Mouse (Mus musculus) intestine, embryonic 14.5 days (tissue): ENCODE data around the gene Pnmt. TPM values are rescaled to one million over a fixed set of nuclear protein-coding genes. Genes with fewer than 3 reads are reported as not detected.

ENCODE experiments used
- ATAC-seq: fragments of 200-750 bp; cut with Nextera tagmentation; replicated peaks from 2 replicates; pipeline ENCODE4 v1.8.0; 2017; ENCODE audit warnings: low read depth, moderate number of reproducible peaks, moderate TSS enrichment, moderate library complexity; ENCODE audit not compliant: low FRiP score, low TSS enrichment
- DNase-seq: peaks from one replicate; pipeline ENCODE4 v3.0.0-alpha.2; 2018; ENCODE audit warnings: low spot score
- H3K27ac ChIP-seq: fragments of 300-500 bp; sonication (generic); 2 replicates; pipeline ENCODE4 v1.5.1; 2014; ENCODE audit warnings: low read depth, mild to moderate bottlenecking, control low read depth
- H3K27me3 ChIP-seq: fragments of 300-500 bp; sonication (generic); replicated peaks from 2 replicates; pipeline ENCODE4 v1.6.1; 2014; ENCODE audit warnings: low read length, control low read depth; ENCODE audit not compliant: control insufficient read depth, insufficient read depth
- H3K36me3 ChIP-seq: fragments of 300-500 bp; sonication (generic); 2 replicates; pipeline ENCODE4 v1.6.1; 2014; ENCODE audit warnings: low read length, control low read depth; ENCODE audit not compliant: control insufficient read depth, insufficient read depth
- H3K4me1 ChIP-seq: fragments of 300-500 bp; sonication (generic); replicated peaks from 2 replicates; pipeline ENCODE4 v1.6.1; 2014; ENCODE audit warnings: low read length, control low read depth, mixed read lengths; ENCODE audit not compliant: control insufficient read depth, insufficient read depth
- H3K4me2 ChIP-seq: fragments of 300-500 bp; sonication (generic); 2 replicates; pipeline ENCODE4 v1.6.1; 2014; ENCODE audit warnings: low read length
- H3K4me3 ChIP-seq: fragments of 300-500 bp; sonication (generic); 2 replicates; pipeline ENCODE4 v1.5.1; 2014; ENCODE audit warnings: low read depth, low read length, control low read depth, mixed read lengths
- H3K9ac ChIP-seq: fragments of 300-500 bp; sonication (generic); 2 replicates; pipeline ENCODE4 v1.6.1; 2014; ENCODE audit warnings: mild to moderate bottlenecking, low read length
- H3K9me3 ChIP-seq: fragments of 300-500 bp; sonication (generic); 2 replicates; pipeline ENCODE4 v1.6.1; 2016; ENCODE audit warnings: low read length, control low read depth; ENCODE audit not compliant: control insufficient read depth
- WGBS: fragments of 180-500 bp; shearing (Covaris S2); extraction: QIAGEN DNeasy Blood & Tissue Kit; methylation state at CpG from one replicate; pipeline ENCODE4 v1.1.7; 2014; 5-methylcytosine and 5-hydroxymethylcytosine counted together
- polyA plus RNA-seq: library from polyadenylated mRNA; unstranded; fragments of >200 nt; fragmentation: Nextera tagmentation; extraction: Ambion mirVana; gene quantifications from 2 replicates; pipeline ENCODE4 v1.2.1, GENCODE M21; 2014

Pnmt gene
- polyA plus RNA-seq, 1 experiment from 2014 or later = not detected

DNA sequence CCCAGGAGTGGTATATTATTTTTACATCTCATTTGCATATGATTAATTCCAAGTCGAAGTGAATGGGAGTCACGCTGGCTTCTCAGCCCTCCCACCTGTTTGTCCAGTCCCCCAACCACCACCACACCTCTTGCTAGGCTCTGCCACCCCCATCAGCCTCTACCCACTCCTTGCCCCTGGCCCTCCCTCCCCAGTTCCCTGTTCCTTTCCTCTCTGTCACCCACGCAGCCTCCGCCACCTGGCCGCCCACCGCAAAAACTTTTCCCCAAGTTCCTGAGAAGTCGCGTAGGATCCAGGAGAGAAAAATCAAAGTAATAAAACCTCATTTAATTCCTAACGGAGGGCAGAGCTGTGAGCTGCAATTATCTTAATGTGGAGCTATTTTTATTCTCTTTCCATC is 40.1 kb upstream of the Pnmt start:
- no peak for ATAC-seq
- DNase-seq = no peak
- WGBS = 12% methylated on average over 9 of the region's 9 CpGs
- Histone ChIP-seq H3K36me3 (no peaks in the 10 kb centered on the region), H3K27ac (no peak overlapping the region), H3K9me3 (no peaks in the 10 kb centered on the region), H3K4me1 (peaks cover 13% of the 10 kb centered on the region), H3K27me3 (peaks cover 70% of the 10 kb centered on the region), H3K4me2 (no peak overlapping the region), H3K9ac (no peak overlapping the region), H3K4me3 (no peak overlapping the region)

DNA sequence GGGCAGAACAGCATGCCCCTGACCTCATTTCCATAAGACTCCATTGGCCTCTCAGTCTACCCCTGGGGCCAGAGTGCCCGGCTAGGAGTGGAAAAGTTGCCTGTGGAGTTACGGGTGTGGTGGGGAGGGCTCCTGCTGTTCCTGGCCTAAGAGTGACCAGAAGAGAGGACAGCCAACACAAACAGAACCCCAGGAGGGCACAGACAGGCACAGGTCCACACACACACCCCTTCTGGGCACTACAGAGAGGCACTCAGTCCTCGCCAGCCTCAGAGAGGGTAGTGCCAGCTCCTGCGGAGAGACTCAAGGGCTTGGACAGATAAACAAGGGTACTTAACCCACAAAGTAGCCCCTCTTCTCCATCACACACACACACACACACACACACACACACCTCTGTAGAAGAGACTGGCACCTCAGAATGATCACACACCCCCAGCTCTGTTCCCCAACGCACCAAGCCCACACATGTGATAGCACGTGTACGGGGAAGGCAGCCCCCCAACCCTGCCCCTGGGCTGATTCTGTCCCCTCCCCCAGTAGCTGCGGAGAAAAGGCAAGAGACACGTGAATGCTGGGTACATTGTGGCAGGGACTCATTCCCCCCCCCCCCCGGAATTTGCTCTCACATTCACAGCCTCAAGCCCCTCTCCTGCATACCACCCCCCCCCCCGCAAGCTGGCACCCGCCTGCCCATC is 38.7 kb upstream of the Pnmt start:
- peaks cover 70% of the 10 kb centered on the region for H3K27me3 ChIP-seq
- no peak overlapping the region for H3K4me3 ChIP-seq
- H3K4me1 ChIP-seq = peaks cover 7% of the 10 kb centered on the region; the same call in 1 of the 2 replicates
- WGBS = 11% methylated on average over 8 of the region's 12 CpGs
- DNase-seq (no peak), ATAC-seq (no peak)
- H3K9ac ChIP-seq = no peak overlapping the region
- H3K27ac ChIP-seq = no peak overlapping the region
- H3K4me2 ChIP-seq = no peak overlapping the region
- H3K36me3 ChIP-seq = no peaks in the 10 kb centered on the region
- no peaks in the 10 kb centered on the region for H3K9me3 ChIP-seq

DNA sequence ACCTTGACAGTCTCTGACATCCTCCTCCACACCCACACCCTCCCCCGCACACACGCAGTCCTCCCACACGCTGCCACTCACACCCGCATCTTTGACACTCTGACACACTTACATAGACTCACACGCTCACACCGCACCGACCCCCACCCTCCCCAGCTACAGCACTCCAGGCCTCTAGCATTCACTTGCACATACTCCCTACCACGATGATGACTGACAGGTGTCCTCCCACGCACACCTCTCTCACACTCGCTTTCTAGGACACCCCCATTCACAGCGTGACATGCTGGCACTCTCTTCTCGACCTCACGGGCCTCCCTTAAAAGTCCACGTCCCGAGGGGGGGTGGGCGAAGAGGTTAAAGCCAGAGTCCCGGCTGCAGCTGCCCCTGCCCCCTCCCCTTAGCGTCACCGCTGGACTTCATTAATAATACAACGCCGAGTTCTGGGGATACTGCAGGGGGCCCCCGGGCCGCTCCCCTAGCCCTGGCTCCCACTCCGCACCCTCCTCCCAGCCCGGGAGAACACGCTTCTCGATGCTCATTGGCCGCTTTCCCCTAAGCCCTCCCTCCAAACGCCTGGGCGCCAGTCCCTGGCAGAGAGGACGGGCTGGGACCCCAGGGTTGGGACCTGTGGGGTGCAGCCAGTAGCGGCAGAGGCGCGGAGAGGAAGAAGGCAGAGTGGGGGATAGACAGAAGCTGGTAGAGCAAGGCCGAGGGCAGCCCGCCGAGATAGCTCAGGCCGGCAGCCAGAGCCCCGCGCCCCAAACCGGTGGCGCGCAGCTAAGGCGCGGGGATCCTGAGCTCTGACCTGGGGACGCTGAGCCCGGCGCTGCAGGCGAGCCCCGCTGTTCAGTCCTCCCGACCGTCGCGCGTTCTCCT is 37.9 kb upstream of the Pnmt start, which contains the start of gene Ppp1r1b:
Gene Ppp1r1b (plus strand): TSS at position 322 of the 879 bp plus-strand sequence.
- DNase-seq (peak; percentile 75), ATAC-seq (peak; percentile 66)
- Histone ChIP-seq H3K4me1 (peaks cover 7% of the 10 kb centered on the region; the same call in 1 of the 2 replicates), H3K36me3 (no peaks in the 10 kb centered on the region), H3K27ac (no peak within 1 kb of the TSS), H3K9me3 (no peaks in the 10 kb centered on the region), H3K27me3 (peaks cover 76% of the 10 kb centered on the region), H3K9ac (peak within 1 kb of the TSS; percentile 38), H3K4me2 (peak within 1 kb of the TSS; percentile 89), H3K4me3 (peak within 1 kb of the TSS; percentile 48)
- WGBS = 1% methylated on average over 55 of the region's 55 CpGs

DNA sequence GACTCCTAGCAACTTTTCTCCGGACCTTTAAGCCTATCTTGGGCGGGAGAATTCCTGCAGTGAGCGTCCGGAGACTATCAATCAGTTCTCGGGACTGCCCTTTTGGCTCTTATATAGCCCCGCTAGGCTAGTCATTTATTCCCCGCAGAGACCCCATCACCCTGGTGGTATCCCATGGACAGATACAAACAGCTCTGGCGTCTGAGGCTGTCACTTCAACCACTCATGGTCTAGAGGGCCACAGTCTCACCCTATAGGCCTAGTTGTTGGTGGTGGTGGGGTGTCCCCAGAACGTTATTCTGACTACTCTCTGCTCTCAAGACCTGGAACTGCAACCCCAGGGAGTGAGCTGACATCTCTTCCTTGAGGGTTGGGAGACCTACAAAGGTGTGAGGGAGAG is 36.9 kb upstream of the Pnmt start:
- Histone ChIP-seq H3K4me1 (peaks cover 7% of the 10 kb centered on the region; the same call in 1 of the 2 replicates), H3K9ac (no peak overlapping the region), H3K27me3 (peaks cover 84% of the 10 kb centered on the region), H3K4me2 (peak overlapping the region; percentile 89), H3K4me3 (peak overlapping the region; percentile 48; the same call in 1 of the 2 replicates), H3K27ac (no peak overlapping the region), H3K36me3 (no peaks in the 10 kb centered on the region), H3K9me3 (no peaks in the 10 kb centered on the region)
- ATAC-seq (no peak), DNase-seq (no peak)
- WGBS = 7% methylated on average over 9 of the region's 9 CpGs

DNA sequence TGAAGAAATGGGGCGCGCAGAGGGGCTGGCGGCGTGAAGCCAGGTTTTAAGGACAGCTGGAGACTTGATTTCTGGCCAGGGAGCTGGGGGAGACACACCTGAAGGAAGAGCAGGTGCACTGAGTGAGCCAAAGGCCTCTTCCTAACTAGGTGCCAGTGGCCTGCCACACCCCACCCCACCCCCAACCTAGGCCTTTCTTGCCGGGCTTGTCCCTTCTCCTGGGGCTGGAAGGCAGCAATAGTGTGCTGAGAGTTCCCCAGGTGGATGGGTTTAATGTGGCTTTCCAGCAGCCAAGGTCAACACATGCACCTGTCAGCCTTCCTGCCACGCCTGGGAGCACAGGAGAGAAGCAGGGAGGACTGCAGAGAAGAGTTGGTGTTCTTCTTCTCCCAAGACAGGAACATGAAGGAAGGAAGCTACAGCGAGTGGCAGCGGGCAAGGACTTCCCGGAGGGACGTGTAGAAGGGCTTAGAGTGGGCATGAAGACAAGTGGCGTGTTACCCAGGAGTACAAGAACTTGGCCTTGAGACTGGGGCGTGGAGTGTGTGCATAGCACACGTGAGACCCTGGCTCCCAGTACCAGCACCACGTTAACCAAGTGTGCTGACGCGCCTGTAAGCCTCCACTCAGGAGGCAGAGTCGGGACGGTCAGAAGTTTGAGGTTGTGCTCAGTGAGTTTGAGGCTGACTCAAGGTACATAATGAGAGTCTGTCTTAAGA is 33.8 kb upstream of the Pnmt start:
- H3K4me2 ChIP-seq = no peak overlapping the region
- H3K27me3 ChIP-seq = peaks cover 65% of the 10 kb centered on the region
- no peaks in the 10 kb centered on the region for H3K9me3 ChIP-seq
- no peak overlapping the region for H3K9ac ChIP-seq
- DNase-seq = no peak
- no peak overlapping the region for H3K4me3 ChIP-seq
- ATAC-seq = no peak
- H3K27ac ChIP-seq = no peak overlapping the region
- H3K4me1 ChIP-seq = peaks cover 13% of the 10 kb centered on the region
- 73% methylated on average over 18 of the region's 18 CpGs for WGBS
- no peaks in the 10 kb centered on the region for H3K36me3 ChIP-seq

DNA sequence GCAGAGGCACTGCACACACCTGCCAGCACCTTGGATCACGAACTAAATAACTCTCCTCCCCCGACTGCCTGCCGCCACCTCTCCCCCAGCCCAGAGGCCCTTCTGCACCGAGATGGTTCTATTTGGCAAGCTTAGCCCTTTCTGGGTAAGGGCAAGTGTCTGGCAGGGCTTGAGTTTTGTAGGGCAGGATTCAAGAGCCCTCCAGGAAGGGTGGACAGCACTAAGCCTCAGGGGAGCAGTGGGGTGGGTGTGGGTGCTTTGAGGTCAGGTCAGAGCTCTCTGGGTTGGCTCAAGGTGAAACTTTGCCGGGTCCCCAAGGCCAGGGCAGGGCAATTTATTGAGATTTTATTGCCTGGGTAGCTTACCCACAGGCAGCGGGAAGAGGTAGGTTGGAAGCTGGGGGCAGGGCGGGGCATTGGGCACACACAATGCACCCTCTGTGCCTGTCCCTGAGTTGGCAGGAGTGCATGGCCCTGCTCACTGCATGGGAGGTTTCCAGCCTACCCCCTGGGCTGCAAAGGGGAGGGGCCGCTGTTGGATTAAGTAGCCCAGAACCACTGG is 32.5 kb upstream of the Pnmt start:
- Histone ChIP-seq H3K27me3 (peaks cover 52% of the 10 kb centered on the region), H3K4me2 (no peak overlapping the region), H3K9me3 (no peaks in the 10 kb centered on the region), H3K9ac (no peak overlapping the region), H3K4me3 (no peak overlapping the region), H3K27ac (no peak overlapping the region), H3K36me3 (no peaks in the 10 kb centered on the region), H3K4me1 (peaks cover 10% of the 10 kb centered on the region; the same call in 1 of the 2 replicates)
- 33% methylated on average over 8 of the region's 8 CpGs for WGBS
- no peak for DNase-seq
- ATAC-seq = no peak

DNA sequence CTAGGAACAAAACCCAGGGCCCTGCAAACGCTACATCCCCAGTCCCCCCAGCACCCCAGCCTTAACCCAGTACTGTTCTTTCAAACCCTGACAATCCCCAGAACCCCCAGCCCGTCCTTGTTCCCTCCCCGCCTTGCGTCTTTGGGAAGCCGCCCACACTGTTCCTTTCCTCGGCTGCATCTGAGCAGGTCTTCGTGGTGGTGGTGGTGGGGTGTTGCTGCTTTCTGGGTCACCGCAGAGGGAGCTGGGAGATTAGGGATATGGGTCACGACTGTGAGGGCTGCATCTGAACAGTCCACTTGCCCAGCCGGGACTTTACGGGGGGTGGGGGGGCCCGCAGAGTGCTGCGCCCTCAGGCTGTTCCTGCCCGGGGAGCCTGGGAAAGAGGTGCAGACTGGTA is 31.8 kb upstream of the Pnmt start:
- no peak overlapping the region for H3K4me3 ChIP-seq
- no peak for ATAC-seq
- no peaks in the 10 kb centered on the region for H3K36me3 ChIP-seq
- DNase-seq = no peak
- H3K4me2 ChIP-seq = no peak overlapping the region
- peaks cover 45% of the 10 kb centered on the region for H3K27me3 ChIP-seq
- 57% methylated on average over 14 of the region's 14 CpGs for WGBS
- H3K9me3 ChIP-seq = no peaks in the 10 kb centered on the region
- no peak overlapping the region for H3K27ac ChIP-seq
- H3K9ac ChIP-seq = no peak overlapping the region
- H3K4me1 ChIP-seq = peaks cover 16% of the 10 kb centered on the region

DNA sequence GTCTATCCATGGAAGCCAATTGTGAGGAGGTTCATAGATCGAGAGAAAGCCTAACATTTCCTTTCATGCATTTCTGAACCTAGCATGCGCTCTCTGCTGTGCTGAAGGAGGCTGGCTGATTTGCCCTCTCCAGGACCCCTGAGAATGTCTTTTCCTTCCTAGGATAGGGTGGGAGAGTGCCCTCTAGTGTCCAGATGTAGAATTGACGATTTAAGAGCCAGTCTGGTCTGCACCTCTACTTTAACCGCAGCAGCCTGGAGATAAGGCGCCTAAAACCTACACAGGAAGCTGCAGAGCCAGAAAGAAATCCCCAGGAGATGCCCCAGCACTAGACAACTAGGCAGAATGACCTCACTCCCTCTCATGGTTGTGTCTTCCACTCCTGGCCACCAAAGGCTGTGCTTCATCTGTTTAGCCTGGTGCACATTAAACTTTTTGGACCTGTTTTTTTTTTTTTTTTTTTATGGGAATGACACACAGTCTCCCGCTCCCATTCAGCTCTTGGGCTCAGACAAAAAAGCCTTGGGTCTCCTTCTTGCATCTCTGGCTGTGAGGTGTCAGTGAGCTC is 30.4 kb upstream of the Pnmt start:
- ATAC-seq = no peak
- Histone ChIP-seq H3K4me2 (no peak overlapping the region), H3K9ac (no peak overlapping the region), H3K4me3 (no peak overlapping the region), H3K27ac (no peak overlapping the region), H3K36me3 (no peaks in the 10 kb centered on the region), H3K9me3 (no peaks in the 10 kb centered on the region), H3K27me3 (peaks cover 31% of the 10 kb centered on the region), H3K4me1 (peaks cover 23% of the 10 kb centered on the region)
- peak; percentile 79 for DNase-seq
- 11% methylated on average over 6 of the region's 6 CpGs for WGBS
